In genomic region chr2:152707627-152708026, GRCm38 (mm10) we compare ENCODE assay signal across 8 mouse cellular contexts. TPM values are rescaled to one million over a fixed set of nuclear protein-coding genes. Genes with fewer than 3 reads are reported as not detected.
DNase-seq lines count a peak whose midpoint lies in the region; ATAC-seq and TF ChIP-seq lines count a peak whose summit lies in the region.

No protein-coding gene starts in this region.

- H3K9ac ChIP-seq in heart, embryonic 11.5 days (ENCODE audit: low read depth, low read length), result peak overlapping the region; percentile 70
- peak overlapping the region; percentile 77 for H3K9ac ChIP-seq in kidney, embryonic 16.5 days (replicated peaks; ENCODE audit: low read length)
- peak overlapping the region; percentile 61 for H3K9ac ChIP-seq in liver, adult 2 months (ENCODE audit: low read depth, low read length)
- peak overlapping the region; percentile 73 for H3K9ac ChIP-seq in neural tube, embryonic 12.5 days

- 0 out of 2 replicates have a peak, but pooled peaks have one; percentile 17 for TF ChIP-seq POLR2A in liver, adult 2 months (IDR thresholded peaks at IDR 0.05; ENCODE audit: extremely low read depth, insufficient read depth, low read length)

- no peaks in the 10 kb centered on the region for H3K27me3 ChIP-seq in heart, embryonic 11.5 days (ENCODE audit: control insufficient read depth, insufficient read depth, low read length)
- no peaks in the 10 kb centered on the region for H3K27me3 ChIP-seq in kidney, embryonic 16.5 days (ENCODE audit: insufficient read depth, low read length)
- no peaks in the 10 kb centered on the region for H3K27me3 ChIP-seq in liver, adult 2 months (ENCODE audit: control insufficient read depth, insufficient read depth, low read length)
- H3K27me3 ChIP-seq in neural tube, embryonic 12.5 days (replicated peaks), result no peaks in the 10 kb centered on the region

- H3K9me3 ChIP-seq in heart, embryonic 11.5 days (replicated peaks; ENCODE audit: control insufficient read depth, low read length), result no peaks in the 10 kb centered on the region
- no peaks in the 10 kb centered on the region for H3K9me3 ChIP-seq in kidney, embryonic 16.5 days (ENCODE audit: low read length)
- no peaks in the 10 kb centered on the region for H3K9me3 ChIP-seq in neural tube, embryonic 12.5 days

- ATAC-seq in heart, embryonic 11.5 days (replicated peaks; ENCODE audit: insufficient number of reproducible peaks, low FRiP score, low TSS enrichment), result peak; percentile 92
- peak; percentile 98 for ATAC-seq in kidney, embryonic 16.5 days (ENCODE audit: low FRiP score, low TSS enrichment)
- ATAC-seq in neural tube, embryonic 12.5 days (ENCODE audit: low FRiP score, low read depth), result peak; percentile 90

- no peak for TF ChIP-seq CTCF in liver, adult 2 months (IDR thresholded peaks at IDR 0.05; ENCODE audit: low read depth, low read length)

- no peaks in the 10 kb centered on the region for H3K79me2 ChIP-seq in liver, adult 2 months (ENCODE audit: control insufficient read depth, insufficient read depth, low read length)

- peaks cover 22% of the 10 kb centered on the region for H3K36me3 ChIP-seq in heart, embryonic 11.5 days (ENCODE audit: control insufficient read depth, insufficient read depth, low read length)
- H3K36me3 ChIP-seq in kidney, embryonic 16.5 days (ENCODE audit: insufficient read depth, low read length), result peaks cover 29% of the 10 kb centered on the region
- peaks cover 6% of the 10 kb centered on the region; the same call in 1 of the 2 replicates for H3K36me3 ChIP-seq in liver, adult 2 months (ENCODE audit: control insufficient read depth, insufficient read depth, low read length)
- peaks cover 35% of the 10 kb centered on the region for H3K36me3 ChIP-seq in neural tube, embryonic 12.5 days

- peaks cover 20% of the 10 kb centered on the region for H3K4me1 ChIP-seq in heart, embryonic 11.5 days (ENCODE audit: control insufficient read depth, insufficient read depth, low read length)
- H3K4me1 ChIP-seq in kidney, embryonic 16.5 days (ENCODE audit: insufficient read depth, low read length), result peaks cover 39% of the 10 kb centered on the region
- peaks cover 5% of the 10 kb centered on the region; the same call in 1 of the 2 replicates for H3K4me1 ChIP-seq in liver, adult 2 months (ENCODE audit: control insufficient read depth, insufficient read depth, low read length)
- H3K4me1 ChIP-seq in neural tube, embryonic 12.5 days, result peaks cover 32% of the 10 kb centered on the region

- DNase-seq in thymus, postnatal 14 days, result peak; percentile 18
- DNase-seq in thymus, postnatal 0 days (ENCODE audit: low spot score), result no peak
- DNase-seq in fibroblast of lung, adult 2 months (ENCODE audit: low read depth), result peak; percentile 76
- peak; percentile 52 for DNase-seq in liver, adult 2 months (ENCODE audit: extremely low read depth, low read depth, low spot score)
- peak; percentile 87 for DNase-seq in urinary bladder, adult 2 months (ENCODE audit: low spot score)

- WGBS in heart, embryonic 11.5 days (ENCODE audit: insufficient replicate concordance), result 4% methylated on average over 28 of the region's 31 CpGs
- WGBS in kidney, embryonic 16.5 days, result under 1% methylated on average over 30 of the region's 31 CpGs
- 31% methylated on average over 31 of the region's 31 CpGs for WGBS in liver, adult 2 months
- WGBS in neural tube, embryonic 12.5 days, result 2% methylated on average over 31 of the region's 31 CpGs

- peak overlapping the region; percentile 67 for H3K4me2 ChIP-seq in heart, embryonic 11.5 days
- peak overlapping the region; percentile 68 for H3K4me2 ChIP-seq in kidney, embryonic 16.5 days (replicated peaks; ENCODE audit: low read depth, low read length)
- peak overlapping the region; percentile 71 for H3K4me2 ChIP-seq in neural tube, embryonic 12.5 days (replicated peaks)

- H3K4me3 ChIP-seq in heart, embryonic 11.5 days (ENCODE audit: low read depth, low read length), result peak overlapping the region; percentile 39
- H3K4me3 ChIP-seq in kidney, embryonic 16.5 days (ENCODE audit: low read length), result peak overlapping the region; percentile 46
- H3K4me3 ChIP-seq in liver, adult 2 months (ENCODE audit: insufficient read depth, low read depth, low read length), result peak overlapping the region; percentile 58
- H3K4me3 ChIP-seq in neural tube, embryonic 12.5 days, result peak overlapping the region; percentile 38

- H3K27ac ChIP-seq in heart, embryonic 11.5 days (ENCODE audit: low read depth, low read length), result peak overlapping the region; percentile 91
- H3K27ac ChIP-seq in kidney, embryonic 16.5 days (ENCODE audit: low read length), result peak overlapping the region; percentile 96
- peak overlapping the region; percentile 54 for H3K27ac ChIP-seq in liver, adult 2 months (replicated peaks; ENCODE audit: insufficient read depth, low read depth, low read length)
- H3K27ac ChIP-seq in neural tube, embryonic 12.5 days, result peak overlapping the region; percentile 79

RNA-seq across cellular contexts. Expression of gene Mcts2, which starts 20.8 kb away (rescaled TPM):
- 15.6 and 17.2 TPM in 2 replicates for polyA plus RNA-seq in thymus, postnatal 0 days (2015; fragmentation: Nextera tagmentation; extraction: Ambion mirVana)
- 22.2 and 29.2 TPM in 2 replicates for polyA plus RNA-seq in heart, embryonic 11.5 days (2014; fragmentation: Nextera tagmentation; extraction: Ambion mirVana)
- polyA plus RNA-seq in kidney, embryonic 16.5 days (2015; fragmentation: Nextera tagmentation; extraction: Ambion mirVana), result 27.6 and 28.0 TPM in 2 replicates
- 7.2 and 8.9 TPM in 2 replicates for total RNA-seq in liver, adult 2 months (2014; rRNA removed)
- 2.4 and 3.8 TPM in 2 replicates for polyA plus RNA-seq in liver, adult 2 months (2012; rRNA removed)
- polyA plus RNA-seq in neural tube, embryonic 12.5 days (2016; fragmentation: Nextera tagmentation; extraction: Ambion mirVana), result 42.8 and 47.7 TPM in 2 replicates
- 17.1 and 17.8 TPM in 2 replicates for polyA plus RNA-seq in urinary bladder, adult 2 months (2012; rRNA removed)

RNA-seq across cellular contexts. Expression of gene Id1, which starts 28.4 kb away (rescaled TPM):
- 22.9 and 23.9 TPM in 2 replicates for polyA plus RNA-seq in thymus, postnatal 0 days (2015; fragmentation: Nextera tagmentation; extraction: Ambion mirVana)
- polyA plus RNA-seq in heart, embryonic 11.5 days (2014; fragmentation: Nextera tagmentation; extraction: Ambion mirVana), result 95.3 and 98.1 TPM in 2 replicates
- polyA plus RNA-seq in kidney, embryonic 16.5 days (2015; fragmentation: Nextera tagmentation; extraction: Ambion mirVana), result 139 and 151 TPM in 2 replicates
- 16.4 and 33.0 TPM in 2 replicates for total RNA-seq in liver, adult 2 months (2014; rRNA removed)
- 19.2 and 33.0 TPM in 2 replicates for polyA plus RNA-seq in liver, adult 2 months (2012; rRNA removed)
- polyA plus RNA-seq in neural tube, embryonic 12.5 days (2016; fragmentation: Nextera tagmentation; extraction: Ambion mirVana), result 103 and 107 TPM in 2 replicates
- polyA plus RNA-seq in urinary bladder, adult 2 months (2012; rRNA removed), result 416 and 633 TPM in 2 replicates

RNA-seq across cellular contexts. Expression of gene H13, which starts 38.4 kb away (rescaled TPM):
- polyA plus RNA-seq in thymus, postnatal 0 days (2015; fragmentation: Nextera tagmentation; extraction: Ambion mirVana), result 196 and 200 TPM in 2 replicates
- polyA plus RNA-seq in heart, embryonic 11.5 days (2014; fragmentation: Nextera tagmentation; extraction: Ambion mirVana), result 92.3 and 92.8 TPM in 2 replicates
- polyA plus RNA-seq in kidney, embryonic 16.5 days (2015; fragmentation: Nextera tagmentation; extraction: Ambion mirVana), result 158 and 159 TPM in 2 replicates
- 65.5 and 86.1 TPM in 2 replicates for total RNA-seq in liver, adult 2 months (2014; rRNA removed)
- 117 and 148 TPM in 2 replicates for polyA plus RNA-seq in liver, adult 2 months (2012; rRNA removed)
- 141 and 145 TPM in 2 replicates for polyA plus RNA-seq in neural tube, embryonic 12.5 days (2016; fragmentation: Nextera tagmentation; extraction: Ambion mirVana)
- polyA plus RNA-seq in urinary bladder, adult 2 months (2012; rRNA removed), result 64.3 and 67.2 TPM in 2 replicates

RNA-seq across cellular contexts. Expression of gene Cox4i2, which starts 46.3 kb away (rescaled TPM):
- polyA plus RNA-seq in thymus, postnatal 0 days (2015; fragmentation: Nextera tagmentation; extraction: Ambion mirVana), result 5.6 and 6.5 TPM in 2 replicates
- polyA plus RNA-seq in heart, embryonic 11.5 days (2014; fragmentation: Nextera tagmentation; extraction: Ambion mirVana), result 22.4 and 22.5 TPM in 2 replicates
- 19.6 and 22.1 TPM in 2 replicates for polyA plus RNA-seq in kidney, embryonic 16.5 days (2015; fragmentation: Nextera tagmentation; extraction: Ambion mirVana)
- not detected in 2 replicates for total RNA-seq in liver, adult 2 months (2014; rRNA removed)
- 0.22 and 0.31 TPM in 2 replicates for polyA plus RNA-seq in liver, adult 2 months (2012; rRNA removed)
- 3.7 and 4.4 TPM in 2 replicates for polyA plus RNA-seq in neural tube, embryonic 12.5 days (2016; fragmentation: Nextera tagmentation; extraction: Ambion mirVana)
- 9.6 and 10.0 TPM in 2 replicates for polyA plus RNA-seq in urinary bladder, adult 2 months (2012; rRNA removed)
